Mouse (Mus musculus): ENCODE measurements around the gene Hgd.

DNA sequence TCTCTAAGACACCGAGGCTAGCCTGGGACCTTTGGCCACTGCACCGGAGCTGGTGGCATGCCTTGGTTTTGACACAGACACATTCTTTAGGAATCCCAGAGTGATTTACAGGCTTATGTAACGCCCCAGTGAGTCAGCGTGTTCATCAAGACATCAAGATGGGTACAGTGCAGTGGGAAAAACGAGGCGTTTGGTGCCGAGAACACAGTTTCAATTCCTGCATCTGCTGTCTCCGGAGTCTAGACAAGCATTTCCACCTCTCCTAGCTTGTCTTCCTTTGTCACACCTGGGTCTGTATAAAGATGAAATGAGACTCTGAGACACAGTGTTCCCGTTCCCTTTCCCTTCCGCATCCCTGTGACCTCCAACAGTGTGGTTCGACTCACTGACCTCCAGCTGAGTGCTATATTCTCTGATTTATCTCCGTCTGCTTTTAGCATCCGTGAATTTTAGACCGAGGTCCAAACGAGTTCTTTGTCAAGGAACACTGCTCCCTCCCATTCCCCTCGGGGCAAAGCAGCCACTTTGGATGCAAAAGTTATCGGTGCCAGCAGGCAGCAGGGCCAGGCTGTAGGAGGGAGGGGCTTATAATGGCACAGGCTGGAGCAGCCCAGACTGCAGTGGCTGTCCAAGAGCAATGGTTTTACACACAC is 96.2 kb downstream of the Hgd start:
- no peak for TF ChIP-seq CTCF (IDR thresholded peaks at IDR 0.05; ENCODE audit: insufficient read depth, low read length)
- TF ChIP-seq POLR2A (IDR thresholded peaks at IDR 0.05; ENCODE audit: borderline replicate concordance, extremely low read depth, low read depth, low read length), result no peak
